Comparison of ENCODE assay signal across 16 mouse cellular contexts in the genomic region with DNA sequence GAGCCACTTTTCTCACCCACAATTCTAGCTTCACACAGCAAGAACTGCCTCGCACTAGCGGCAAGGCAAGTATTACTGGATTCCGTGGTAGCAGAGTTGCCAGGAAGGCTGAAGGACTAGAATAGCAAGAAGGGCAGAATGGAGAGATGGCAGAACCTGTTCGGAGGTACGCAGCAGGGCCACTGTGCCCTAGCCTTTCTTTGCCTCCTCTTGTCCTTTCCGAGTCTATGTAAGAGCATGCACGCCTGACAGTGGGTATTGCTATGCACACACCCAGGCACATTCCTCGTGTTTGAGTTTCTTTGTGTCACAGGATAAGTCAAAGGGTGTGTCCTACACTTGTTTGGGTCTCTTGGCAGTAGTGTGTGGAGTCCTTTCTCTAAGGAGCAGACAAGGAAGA.
A peak's percentile ranks its signal among the peaks of the same experiment; 100 is the strongest.
DNase-seq lines count a peak whose midpoint lies in the region; ATAC-seq and TF ChIP-seq lines count a peak whose summit lies in the region.
"Had no signal": no experiment of that assay in that cellular context is flagged by ENCODE, and none has a peak within 500 bp of the region (broad histone marks: within the 10 kb centered on the region; RNA-seq: fewer than 3 reads in every experiment).

No protein-coding gene starts in this region.

- H3K4me1 ChIP-seq in intestine, embryonic 15.5 days (replicated peaks) = peaks cover 52% of the 10 kb centered on the region
- peaks cover 4% of the 10 kb centered on the region for H3K4me1 ChIP-seq in intestine, postnatal 0 days (replicated peaks; ENCODE audit: control insufficient read depth, insufficient read depth, low read length)
- H3K4me1 ChIP-seq in neural tube, embryonic 14.5 days (ENCODE audit: control insufficient read depth, insufficient read depth, low read length) = peaks cover 61% of the 10 kb centered on the region
- H3K4me1 ChIP-seq in neural tube, embryonic 15.5 days = peaks cover 75% of the 10 kb centered on the region
- H3K4me1 ChIP-seq in intestine, embryonic 16.5 days (ENCODE audit: control insufficient read depth, insufficient read depth, low read length) = peaks cover 69% of the 10 kb centered on the region
- peaks cover 17% of the 10 kb centered on the region; the same call in 1 of the 2 replicates for H3K4me1 ChIP-seq in midbrain, postnatal 0 days (ENCODE audit: insufficient read depth, low read length)

- no peak overlapping the region for H3K4me2 ChIP-seq in intestine, embryonic 15.5 days (replicated peaks)
- no peak overlapping the region for H3K4me2 ChIP-seq in intestine, postnatal 0 days (replicated peaks; ENCODE audit: low read depth)
- H3K4me2 ChIP-seq in neural tube, embryonic 14.5 days (ENCODE audit: low read depth, low read length) = no peak overlapping the region
- no peak overlapping the region for H3K4me2 ChIP-seq in neural tube, embryonic 15.5 days
- H3K4me2 ChIP-seq in intestine, embryonic 16.5 days (ENCODE audit: low read depth, low read length) = no peak overlapping the region
- H3K4me2 ChIP-seq in midbrain, postnatal 0 days (ENCODE audit: low read depth, low read length, poor library complexity, severe bottlenecking) = no peak overlapping the region
- H3K4me2 ChIP-seq: liver, embryonic 11.5 days had no signal

- no peaks in the 10 kb centered on the region for H3K36me3 ChIP-seq in intestine, embryonic 15.5 days
- no peaks in the 10 kb centered on the region; the same call in 1 of the 2 replicates for H3K36me3 ChIP-seq in intestine, postnatal 0 days (ENCODE audit: control insufficient read depth, insufficient read depth)
- no peaks in the 10 kb centered on the region for H3K36me3 ChIP-seq in neural tube, embryonic 14.5 days (ENCODE audit: control insufficient read depth, insufficient read depth, low read length)
- no peaks in the 10 kb centered on the region for H3K36me3 ChIP-seq in neural tube, embryonic 15.5 days
- no peaks in the 10 kb centered on the region for H3K36me3 ChIP-seq in intestine, embryonic 16.5 days (ENCODE audit: control insufficient read depth, insufficient read depth, low read length)
- H3K36me3 ChIP-seq in midbrain, postnatal 0 days (ENCODE audit: insufficient read depth, low read length) = no peaks in the 10 kb centered on the region
- H3K36me3 ChIP-seq: midbrain, embryonic 10.5 days had no signal

- no peaks in the 10 kb centered on the region for H3K27me3 ChIP-seq in intestine, embryonic 15.5 days (replicated peaks)
- no peaks in the 10 kb centered on the region for H3K27me3 ChIP-seq in intestine, postnatal 0 days (replicated peaks; ENCODE audit: control insufficient read depth, insufficient read depth, low read length)
- no peaks in the 10 kb centered on the region for H3K27me3 ChIP-seq in neural tube, embryonic 14.5 days (ENCODE audit: control insufficient read depth, insufficient read depth, low read length)
- no peaks in the 10 kb centered on the region for H3K27me3 ChIP-seq in neural tube, embryonic 15.5 days (replicated peaks)
- no peaks in the 10 kb centered on the region for H3K27me3 ChIP-seq in intestine, embryonic 16.5 days (replicated peaks; ENCODE audit: control insufficient read depth, insufficient read depth, low read length)
- H3K27me3 ChIP-seq in midbrain, postnatal 0 days (ENCODE audit: insufficient read depth, low read length) = no peaks in the 10 kb centered on the region

- H3K4me3 ChIP-seq in intestine, embryonic 15.5 days (replicated peaks) = no peak overlapping the region
- no peak overlapping the region for H3K4me3 ChIP-seq in intestine, postnatal 0 days (ENCODE audit: low read depth, low read length)
- no peak overlapping the region for H3K4me3 ChIP-seq in neural tube, embryonic 14.5 days (ENCODE audit: low read depth, low read length)
- no peak overlapping the region for H3K4me3 ChIP-seq in neural tube, embryonic 15.5 days (replicated peaks)
- no peak overlapping the region for H3K4me3 ChIP-seq in intestine, embryonic 16.5 days (ENCODE audit: low read length)
- no peak overlapping the region for H3K4me3 ChIP-seq in midbrain, postnatal 0 days (ENCODE audit: low read depth, low read length)
- H3K4me3 ChIP-seq: erythroblast, embryonic 14.5 days; midbrain, embryonic 10.5 days; myocyte had no signal

- TF ChIP-seq CTCF in intestine, postnatal 0 days (IDR thresholded peaks at IDR 0.05; ENCODE audit: low read depth) = no peak
- TF ChIP-seq CTCF in midbrain, postnatal 0 days (IDR thresholded peaks at IDR 0.05) = no peak

- ATAC-seq in frontal cortex, adult (ENCODE audit: low TSS enrichment) = peak; percentile 39; the same call in 1 of the 2 replicates
- peak; percentile 29; the same call in 1 of the 2 replicates for ATAC-seq in intestine, embryonic 15.5 days
- ATAC-seq in intestine, postnatal 0 days = no peak
- no peak for ATAC-seq in neural tube, embryonic 14.5 days (ENCODE audit: low read depth)
- no peak for ATAC-seq in neural tube, embryonic 15.5 days (ENCODE audit: low FRiP score)
- peak; percentile 37; the same call in 1 of the 2 replicates for ATAC-seq in intestine, embryonic 16.5 days
- ATAC-seq in midbrain, postnatal 0 days (ENCODE audit: low FRiP score) = no peak

- DNase-seq in frontal cortex, postnatal 14 days (ENCODE audit: low spot score in 2 of 2) = no peak
- DNase-seq in midbrain, postnatal 0 days (ENCODE audit: low spot score) = no peak
- DNase-seq: adrenal gland, postnatal 36 days; B cell, adult 2 months; kidney, adult 18-20 months had no signal

- H3K9me3 ChIP-seq in intestine, embryonic 15.5 days = no peaks in the 10 kb centered on the region
- H3K9me3 ChIP-seq in intestine, postnatal 0 days (ENCODE audit: control insufficient read depth) = no peaks in the 10 kb centered on the region
- H3K9me3 ChIP-seq in neural tube, embryonic 14.5 days (ENCODE audit: control insufficient read depth, low read length) = no peaks in the 10 kb centered on the region
- H3K9me3 ChIP-seq in neural tube, embryonic 15.5 days (replicated peaks) = no peaks in the 10 kb centered on the region
- H3K9me3 ChIP-seq in intestine, embryonic 16.5 days (ENCODE audit: control insufficient read depth, low read length) = no peaks in the 10 kb centered on the region
- H3K9me3 ChIP-seq in midbrain, postnatal 0 days (ENCODE audit: low read length) = no peaks in the 10 kb centered on the region
- H3K9me3 ChIP-seq: G1E; midbrain, embryonic 10.5 days had no signal

- 74% methylated on average over 8 of the region's 8 CpGs for WGBS in intestine, embryonic 15.5 days
- WGBS in intestine, postnatal 0 days = 57% methylated on average over 8 of the region's 8 CpGs
- WGBS in neural tube, embryonic 14.5 days = 81% methylated on average over 8 of the region's 8 CpGs
- 84% methylated on average over 8 of the region's 8 CpGs for WGBS in neural tube, embryonic 15.5 days
- WGBS in intestine, embryonic 16.5 days = 67% methylated on average over 8 of the region's 8 CpGs
- WGBS in midbrain, postnatal 0 days = 78% methylated on average over 8 of the region's 8 CpGs

- H3K9ac ChIP-seq in intestine, embryonic 15.5 days = no peak overlapping the region
- H3K9ac ChIP-seq in intestine, postnatal 0 days (ENCODE audit: low read depth, low read length) = no peak overlapping the region
- no peak overlapping the region for H3K9ac ChIP-seq in neural tube, embryonic 14.5 days (replicated peaks; ENCODE audit: low read depth, low read length)
- H3K9ac ChIP-seq in neural tube, embryonic 15.5 days (replicated peaks) = no peak overlapping the region
- no peak overlapping the region for H3K9ac ChIP-seq in intestine, embryonic 16.5 days (ENCODE audit: low read depth, low read length)
- no peak overlapping the region for H3K9ac ChIP-seq in midbrain, postnatal 0 days (replicated peaks; ENCODE audit: low read length, poor library complexity, severe bottlenecking)

- H3K27ac ChIP-seq in intestine, embryonic 15.5 days = no peak overlapping the region
- H3K27ac ChIP-seq in intestine, postnatal 0 days (ENCODE audit: low read depth, low read length) = no peak overlapping the region
- H3K27ac ChIP-seq in neural tube, embryonic 14.5 days (ENCODE audit: low read depth, low read length) = peak overlapping the region; percentile 2; the same call in 1 of the 2 replicates
- H3K27ac ChIP-seq in neural tube, embryonic 15.5 days (replicated peaks) = no peak overlapping the region
- H3K27ac ChIP-seq in intestine, embryonic 16.5 days (ENCODE audit: low read length) = peak overlapping the region; percentile 24; the same call in 1 of the 2 replicates
- no peak overlapping the region for H3K27ac ChIP-seq in midbrain, postnatal 0 days (ENCODE audit: low read depth, low read length)
- H3K27ac ChIP-seq: midbrain, embryonic 10.5 days had no signal

Comparison
In these comparisons a context has a peak if more than half of its experiments do, and no peak if none do; other contexts are left out.
1. ATAC-seq: peak in frontal cortex, adult (single experiment), intestine, embryonic 15.5 days (single experiment) and intestine, embryonic 16.5 days (single experiment); none in intestine, postnatal 0 days (single experiment), neural tube, embryonic 14.5 days (single experiment), neural tube, embryonic 15.5 days (single experiment) and midbrain, postnatal 0 days (single experiment).
2. H3K27ac ChIP-seq: peak in neural tube, embryonic 14.5 days (single experiment) and intestine, embryonic 16.5 days (single experiment); none in intestine, embryonic 15.5 days (single experiment), intestine, postnatal 0 days (single experiment), neural tube, embryonic 15.5 days (single experiment) and midbrain, postnatal 0 days (single experiment).